Mouse (Mus musculus) urinary bladder, adult 18-20 months (tissue): ENCODE data around the gene Adm.

Experiments used
- DNase-seq, 2 experiments: peaks; one replicate each; pipeline ENCODE4 v3.0.0; 2022; ENCODE audit warnings: low spot score in 2 of 2, mixed read lengths in 2 of 2

The Adm gene

GRCm38 (mm10) chr7:110658378-110658928, 31.0 kb downstream of the Adm start:
- DNase-seq: no peak

GRCm38 (mm10) chr7:110666537-110666936, 39.1 kb downstream of the Adm start:
- DNase-seq: no peak

- DNase-seq: no peak
These were observed 40.8 kb downstream of the Adm start for GRCm38 (mm10) chr7:110668247-110668646.

DNA sequence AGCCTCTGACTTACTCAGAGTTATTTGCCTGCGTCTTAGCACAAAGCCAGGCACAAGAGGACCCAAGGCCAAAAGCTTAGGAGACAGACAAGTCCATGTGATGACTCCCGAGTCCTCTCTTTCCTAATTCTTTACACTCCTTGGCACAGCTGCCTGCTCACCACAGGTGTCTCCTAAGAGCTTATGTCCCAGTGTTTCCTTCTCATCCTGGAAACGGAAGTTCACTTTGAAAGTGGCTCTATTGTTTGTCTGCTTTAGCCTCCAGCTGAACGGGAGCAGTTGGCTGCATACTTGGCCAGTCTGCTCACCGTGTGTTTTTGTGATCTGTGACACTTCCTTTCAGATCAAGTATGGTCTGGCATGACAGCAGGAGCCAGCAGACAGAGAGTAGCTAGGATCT, 41.3 kb downstream of the Adm start:
- no peak for DNase-seq

DNA sequence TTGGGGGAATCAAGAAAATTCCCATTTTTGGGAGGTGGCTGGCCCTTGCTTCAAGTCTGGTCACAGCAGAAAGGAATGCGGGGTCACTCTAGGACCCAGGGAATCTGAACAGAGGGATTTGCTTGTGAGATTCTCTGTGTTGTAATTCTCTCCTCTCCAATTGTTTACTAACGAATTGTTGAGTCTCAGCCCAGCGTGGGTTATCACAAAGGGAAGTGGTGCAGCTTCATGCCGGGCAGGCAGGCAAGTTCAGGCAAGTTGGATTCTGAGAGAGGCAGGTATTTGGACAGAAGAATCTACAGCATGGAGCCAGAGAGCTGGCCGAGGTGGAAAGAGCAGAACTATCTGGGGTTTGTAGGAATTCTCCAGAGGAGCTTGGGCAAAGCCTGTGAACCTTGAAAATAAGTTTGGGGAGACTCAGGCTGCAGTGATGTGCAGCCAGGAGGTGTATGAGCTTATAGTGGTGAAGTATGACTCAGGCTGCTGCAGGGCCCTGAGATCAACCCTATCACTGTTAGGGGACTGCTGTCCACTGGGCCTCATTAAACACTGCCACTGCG, 43.7 kb downstream of the Adm start:
- peak; percentile 46 to 68 for DNase-seq
